Mouse (Mus musculus): ENCODE measurements around the gene Vmn2r69. TPM values are rescaled to one million over a fixed set of nuclear protein-coding genes. Genes with fewer than 3 reads are reported as not detected.

The Vmn2r69 gene
- polyA plus RNA-seq (2014; fragmentation: Illumina TruSeq; extraction: RNeasy Lipid Tissue Mini Kit (QIAGEN cat#74804); ENCODE audit: low read depth, low replicate concordance), result not detected

DNA sequence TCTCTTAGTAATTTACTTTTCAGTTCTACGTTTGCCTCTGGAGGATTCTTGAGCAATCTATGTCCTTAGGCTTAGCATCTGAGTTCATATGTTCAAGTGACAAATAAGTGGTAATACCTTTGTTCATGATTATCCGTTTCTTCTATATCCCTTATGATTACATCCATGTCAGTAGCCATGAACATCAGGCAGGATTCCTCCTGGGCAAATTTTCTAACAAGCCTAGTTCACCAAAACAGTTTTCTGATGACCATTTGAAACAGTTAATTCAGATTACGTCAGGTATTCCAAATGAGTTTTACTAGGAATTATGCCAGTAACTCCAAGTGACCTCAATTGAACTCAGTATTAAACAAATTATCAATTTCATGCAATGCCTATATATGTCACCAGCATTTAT lies at the start of gene Vmn2r69:
TSS of gene Vmn2r69 (minus strand) at position 101 of the 400 bp plus-strand sequence.

Other genes with a start within 250 kb of the Vmn2r69 start
- not detected for gene Vmn2r68, start 178.1 kb downstream of the Vmn2r69 start, polyA plus RNA-seq (2014; fragmentation: Illumina TruSeq; extraction: RNeasy Lipid Tissue Mini Kit (QIAGEN cat#74804); ENCODE audit: low read depth, low replicate concordance)
- gene Vmn2r71, start 147.2 kb upstream of the Vmn2r69 start, polyA plus RNA-seq (2014; fragmentation: Illumina TruSeq; extraction: RNeasy Lipid Tissue Mini Kit (QIAGEN cat#74804); ENCODE audit: low read depth, low replicate concordance), result not detected
- not detected for gene Vmn2r70, start 153.3 kb upstream of the Vmn2r69 start, polyA plus RNA-seq (2014; fragmentation: Illumina TruSeq; extraction: RNeasy Lipid Tissue Mini Kit (QIAGEN cat#74804); ENCODE audit: low read depth, low replicate concordance)

Data from adrenal gland, adult 10 weeks (tissue).